Mouse (Mus musculus): ENCODE measurements around the gene Npdc1.

The Npdc1 gene

GRCm38 (mm10) chr2:25399051-25399450 is at the start of gene Npdc1:
Gene Npdc1, plus strand, starts transcription at chr2:25399351.
- no peak for DNase-seq (ENCODE audit: low spot score)

GRCm38 (mm10) chr2:25349499-25349898 is 49.7 kb upstream of the Npdc1 start:
- DNase-seq (ENCODE audit: low spot score) = no peak

- no peak for DNase-seq (ENCODE audit: low spot score)
Observed at GRCm38 (mm10) chr2:25350701-25351100, 48.5 kb upstream of the Npdc1 start.

- DNase-seq (ENCODE audit: low spot score) = no peak
Observed at GRCm38 (mm10) chr2:25354211-25354610, 44.9 kb upstream of the Npdc1 start.

- no peak for DNase-seq (ENCODE audit: low spot score)
Observed at GRCm38 (mm10) chr2:25355419-25356066, 43.6 kb upstream of the Npdc1 start.

- DNase-seq (ENCODE audit: low spot score) = peak; percentile 89
Observed at GRCm38 (mm10) chr2:25356208-25357079, 42.7 kb upstream of the Npdc1 start, which contains the start of gene Dpp7. Gene Dpp7, minus strand, starts transcription at chr2:25356359.

GRCm38 (mm10) chr2:25359848-25360247 is 39.3 kb upstream of the Npdc1 start:
- no peak for DNase-seq (ENCODE audit: low spot score)

GRCm38 (mm10) chr2:25363478-25364178 is 35.5 kb upstream of the Npdc1 start:
- no peak for DNase-seq (ENCODE audit: low spot score)

GRCm38 (mm10) chr2:25364313-25364712 is 34.8 kb upstream of the Npdc1 start:
- DNase-seq (ENCODE audit: low spot score) = no peak

- no peak for DNase-seq (ENCODE audit: low spot score)
Observed at GRCm38 (mm10) chr2:25364761-25365090, 34.4 kb upstream of the Npdc1 start.

- DNase-seq (ENCODE audit: low spot score) = no peak
Observed at GRCm38 (mm10) chr2:25365091-25365761, 33.9 kb upstream of the Npdc1 start, which contains the start of gene Uap1l1. Gene Uap1l1, minus strand, starts transcription at chr2:25365682.

- DNase-seq (ENCODE audit: low spot score) = peak; percentile 63
Observed at GRCm38 (mm10) chr2:25369996-25370395, 29.2 kb upstream of the Npdc1 start.

- DNase-seq (ENCODE audit: low spot score) = peak; percentile 90
Observed at GRCm38 (mm10) chr2:25371764-25372643, 27.1 kb upstream of the Npdc1 start, which contains the start of gene Sapcd2. Gene Sapcd2, plus strand, starts transcription at chr2:25372321.

- DNase-seq (ENCODE audit: low spot score) = peak; percentile 60
Observed at GRCm38 (mm10) chr2:25372644-25373391, 26.3 kb upstream of the Npdc1 start.

- no peak for DNase-seq (ENCODE audit: low spot score)
Observed at GRCm38 (mm10) chr2:25373431-25373830, 25.7 kb upstream of the Npdc1 start.

- peak; percentile 48 for DNase-seq (ENCODE audit: low spot score)
Observed at GRCm38 (mm10) chr2:25376589-25376988, 22.6 kb upstream of the Npdc1 start.

GRCm38 (mm10) chr2:25384492-25384891 is 14.7 kb upstream of the Npdc1 start:
- no peak for DNase-seq (ENCODE audit: low spot score)

- no peak for DNase-seq (ENCODE audit: low spot score)
Observed at GRCm38 (mm10) chr2:25391266-25391665, 7.9 kb upstream of the Npdc1 start.

- no peak for DNase-seq (ENCODE audit: low spot score)
Observed at GRCm38 (mm10) chr2:25394281-25395221, 4.6 kb upstream of the Npdc1 start.
